Mouse (Mus musculus) left cerebral cortex, postnatal 14 days (tissue): ENCODE measurements at regions not wholly inside any gene's neighbourhood (a gene's known extent, or its start where the extent isn't known, plus 50 kb on each side); places are given as distances from the start of the nearest gene placed in this dataset.
"Not testable (repeated sequence)": the region's sequence is repeated elsewhere in the genome, so short reads cannot be mapped to it uniquely, and the experiment has no call there.

Experiments used
- DNase-seq, 2 experiments: peaks; one replicate each; pipeline ENCODE4 v3.0.0; 2021 to 2022; ENCODE audit warnings: low spot score in 2 of 2, mixed read lengths in 1 of 2
- intact Hi-C: fragments of 180-260 bp; cut with DNase I; formaldehyde crosslinking; loops from one replicate; pipeline ENCODE4 v1.15.1; 2025

GRCm38 (mm10) chr11:7705312-7705764 is 491.6 kb upstream of the Igfbp3 start:
- intact Hi-C loops: no loop called here
- peak; percentile 15 to 49 for DNase-seq

GRCm38 (mm10) chr11:7697591-7697990 is 483.9 kb upstream of the Igfbp3 start:
- intact Hi-C loops: no loop called here
- DNase-seq: no peak

- DNase-seq, intact Hi-C loops: not testable (repeated sequence)
Observed at GRCm38 (mm10) chr11:7689701-7690100, 476.0 kb upstream of the Igfbp3 start.

GRCm38 (mm10) chr11:7672821-7673220 is 459.1 kb upstream of the Igfbp3 start:
- intact Hi-C loops: no loop called here

GRCm38 (mm10) chr11:7630637-7631036 is 416.9 kb upstream of the Igfbp3 start:
- intact Hi-C loops: no loop called here
- peak; percentile 26 to 37 for DNase-seq

More at GRCm38 (mm10) chr11:7672821-7673220, 459.1 kb upstream of the Igfbp3 start:
- DNase-seq: no peak

DNA sequence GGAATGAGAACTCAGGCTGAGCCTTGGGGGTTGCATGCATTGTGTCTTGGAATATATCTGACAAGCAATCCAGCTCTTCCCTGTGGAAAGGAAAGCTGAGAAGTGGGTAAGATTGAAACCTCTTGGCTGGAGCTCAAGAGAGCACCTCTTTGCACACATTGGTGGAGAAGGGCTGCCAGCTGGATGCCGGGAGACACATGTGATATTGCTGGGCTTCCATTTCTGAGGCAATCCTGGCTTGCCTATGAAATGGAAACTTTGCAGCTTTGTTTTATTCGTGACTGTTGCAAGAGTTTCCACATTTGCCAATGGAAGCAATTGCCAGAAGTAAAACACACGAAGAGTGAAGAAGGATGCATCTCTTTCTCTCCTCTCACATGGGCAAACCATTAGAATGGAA is 411.5 kb upstream of the Igfbp3 start:
- intact Hi-C loops: no loop called here
- peak; percentile 8 to 22 for DNase-seq

- intact Hi-C loops: no loop called here
- DNase-seq: no peak
Observed at GRCm38 (mm10) chr11:7620320-7620719, 406.6 kb upstream of the Igfbp3 start.

- intact Hi-C loops: no loop called here
- peak in 1 of 2 experiments; percentile 2 for DNase-seq
Observed at GRCm38 (mm10) chr11:7610752-7611151, 397.0 kb upstream of the Igfbp3 start.

DNA sequence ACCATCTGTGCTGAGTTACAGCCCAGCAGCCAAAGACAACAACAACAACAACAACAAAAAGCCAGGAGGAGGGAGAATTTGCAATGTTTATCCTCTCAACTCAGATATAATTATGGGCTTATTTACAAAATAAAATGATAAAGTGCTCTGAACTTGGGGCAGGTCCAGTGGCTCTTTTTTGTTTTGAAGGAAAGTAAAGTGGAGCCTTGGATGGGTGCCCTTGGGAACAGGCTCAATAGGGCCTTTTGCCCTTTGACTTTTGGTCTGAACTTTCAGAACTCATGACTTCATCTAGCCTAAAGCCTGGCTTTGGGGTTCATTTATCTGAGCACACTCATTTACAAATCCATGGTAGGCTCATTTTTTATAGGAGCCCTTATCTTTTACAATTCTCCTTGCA is 396.2 kb upstream of the Igfbp3 start:
- no peak for DNase-seq
- intact Hi-C loops: no loop called here

- no peak for DNase-seq
- intact Hi-C loops: no loop called here
Observed at GRCm38 (mm10) chr11:7606652-7607051, 392.9 kb upstream of the Igfbp3 start.

- intact Hi-C loops: no loop called here
- DNase-seq: no peak
Observed at GRCm38 (mm10) chr11:7592010-7592409, 378.3 kb upstream of the Igfbp3 start.

- intact Hi-C loops: no loop called here
- peak; percentile 2 to 5 for DNase-seq
Observed at GRCm38 (mm10) chr11:7583296-7583695, 369.6 kb upstream of the Igfbp3 start.

DNA sequence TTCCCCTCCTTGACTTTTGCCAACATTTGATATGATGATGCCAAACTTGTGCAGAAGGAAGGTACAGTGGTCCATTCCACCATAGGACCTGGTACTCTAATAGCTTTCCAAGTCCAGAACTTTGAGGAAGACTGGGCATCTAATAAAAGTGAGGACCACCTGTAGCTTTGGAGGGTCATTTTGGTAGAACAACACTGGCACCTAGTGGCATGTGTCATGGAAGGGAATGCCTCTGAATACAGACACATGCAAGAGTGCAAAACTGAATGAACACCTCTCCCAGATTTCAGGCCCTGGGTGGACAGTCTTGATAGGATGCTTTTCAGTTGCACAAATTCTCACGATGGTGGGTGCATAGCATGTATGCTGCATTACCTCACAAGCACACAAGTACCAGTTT is 354.8 kb upstream of the Igfbp3 start:
- peak; percentile 7 to 38 for DNase-seq
- intact Hi-C loops: loop anchor here (1.0 kb wide), 1 partner anchor 358 kb away; no protein-coding TSS in a partner anchor

- intact Hi-C loops: no loop called here
Observed at GRCm38 (mm10) chr11:7562029-7562428, 348.3 kb upstream of the Igfbp3 start.

GRCm38 (mm10) chr11:7561437-7561836 is 347.7 kb upstream of the Igfbp3 start:
- intact Hi-C loops: no loop called here
- no peak for DNase-seq

More at GRCm38 (mm10) chr11:7562029-7562428, 348.3 kb upstream of the Igfbp3 start:
- DNase-seq: no peak

DNA sequence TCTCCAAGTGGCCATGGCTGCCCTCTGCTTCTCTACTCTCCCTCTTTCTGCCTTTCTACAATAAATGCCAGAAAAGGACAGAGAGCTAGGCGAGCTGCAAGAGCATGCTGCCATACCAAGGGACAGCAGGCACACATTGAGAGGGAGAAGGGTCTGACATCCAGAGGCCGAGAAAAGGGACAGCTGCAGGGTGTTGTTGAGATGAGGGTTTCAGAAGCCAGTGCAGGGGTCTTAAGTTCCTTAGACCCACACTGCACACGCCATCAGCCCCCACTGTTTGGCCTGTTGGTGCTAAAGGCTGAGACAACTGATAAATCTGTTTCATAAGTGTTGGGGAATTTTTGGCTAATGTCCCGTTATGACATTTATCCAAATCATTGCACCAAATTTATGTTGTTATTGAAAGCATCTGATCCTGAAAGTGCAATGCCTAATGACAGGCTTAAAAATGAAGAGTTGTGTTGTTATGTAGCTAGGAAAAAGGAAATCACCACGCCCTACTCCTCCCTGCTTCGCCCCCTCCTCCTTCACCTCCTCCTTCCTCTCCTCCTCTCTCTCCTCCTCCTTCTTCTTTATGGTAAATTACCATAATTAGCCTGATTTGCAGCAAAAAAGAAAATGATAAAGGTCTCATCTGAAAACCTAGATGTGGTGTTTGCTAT is 342.0 kb upstream of the Igfbp3 start:
- intact Hi-C loops: no loop called here
- no peak for DNase-seq

DNA sequence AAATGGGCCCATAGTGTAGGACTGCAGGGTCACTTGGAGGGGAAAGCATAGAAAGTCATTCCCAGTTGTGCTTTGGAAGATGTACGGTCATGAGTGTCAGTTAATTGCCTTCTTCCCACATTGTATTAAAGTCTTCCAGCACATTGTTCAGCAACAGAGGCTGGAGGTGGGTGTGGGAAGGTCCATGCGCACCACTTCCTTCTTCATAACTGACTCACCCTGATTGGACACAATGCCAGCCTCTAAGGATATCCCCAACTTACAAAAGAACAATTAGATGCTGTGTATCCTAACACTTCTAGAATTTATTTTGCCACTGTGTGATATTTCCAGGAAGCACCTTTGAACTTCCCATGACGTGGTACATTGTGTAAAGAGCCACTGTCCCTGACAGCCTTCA is 338.4 kb upstream of the Igfbp3 start:
- DNase-seq: no peak
- intact Hi-C loops: no loop called here

- DNase-seq: no peak
- intact Hi-C loops: no loop called here
Observed at GRCm38 (mm10) chr11:7547796-7548195, 334.1 kb upstream of the Igfbp3 start.

DNA sequence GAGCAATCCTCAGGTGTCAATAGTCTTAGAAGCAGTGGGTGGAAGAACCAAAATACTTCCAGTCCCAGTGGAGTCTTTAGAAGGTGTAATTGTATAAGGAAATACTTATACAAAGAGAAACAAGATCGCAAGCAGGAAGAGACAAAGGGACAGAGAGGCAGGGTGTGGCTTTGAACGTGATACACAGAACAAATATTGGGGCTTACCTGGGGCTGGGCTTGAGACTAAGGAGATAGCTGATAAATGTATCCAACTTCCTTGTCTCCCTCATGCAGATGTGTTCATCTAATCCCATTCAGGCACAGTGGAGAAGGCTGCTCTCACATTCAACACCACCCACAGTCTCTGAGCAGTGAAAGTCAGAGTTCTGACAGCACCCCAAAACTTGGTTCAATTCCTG is 331.9 kb upstream of the Igfbp3 start:
- intact Hi-C loops: no loop called here
- DNase-seq: no peak

DNA sequence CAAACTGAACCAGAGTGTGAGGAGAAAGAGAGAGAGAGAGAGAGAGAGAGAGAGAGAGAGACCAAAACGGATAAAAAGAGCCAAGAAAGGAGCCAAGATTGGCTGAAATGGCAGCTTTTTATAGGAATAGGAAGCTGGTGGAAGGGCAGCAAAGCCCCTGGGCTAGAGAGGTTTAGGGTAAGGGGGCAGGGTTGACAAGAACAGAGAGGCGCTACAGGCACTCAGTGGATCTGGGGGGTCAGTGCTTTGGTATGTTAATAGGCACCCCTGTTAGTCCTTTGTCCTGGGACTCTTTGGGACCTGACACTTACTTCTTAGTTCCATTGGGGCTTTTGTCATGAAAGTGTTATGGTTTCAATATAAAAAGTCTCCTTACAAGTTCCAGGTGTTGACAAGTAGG is 320.9 kb upstream of the Igfbp3 start:
- intact Hi-C loops: no loop called here
- DNase-seq: no peak

- DNase-seq: no peak
- intact Hi-C loops: no loop called here
Observed at GRCm38 (mm10) chr11:7533327-7533726, 319.6 kb upstream of the Igfbp3 start.

DNA sequence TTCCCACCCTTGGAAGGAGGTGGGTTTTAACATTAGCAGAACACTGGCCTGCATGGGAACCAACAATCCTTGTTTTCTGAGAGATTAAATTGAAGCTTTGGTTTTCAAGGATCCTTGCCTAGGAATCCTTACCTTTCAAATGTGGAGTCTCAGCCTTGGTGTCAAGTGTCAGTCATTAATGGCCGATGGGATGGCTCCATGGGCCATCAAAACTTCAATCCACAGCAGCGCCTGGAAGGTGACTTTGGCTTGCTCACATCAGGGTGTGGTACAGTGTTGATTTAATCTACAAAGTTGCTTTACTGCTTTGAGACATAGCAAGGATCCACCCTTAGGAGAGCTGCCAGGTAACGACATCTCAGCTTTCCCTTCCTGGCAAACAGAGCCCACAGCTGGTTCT is 318.1 kb upstream of the Igfbp3 start:
- intact Hi-C loops: no loop called here
- no peak for DNase-seq
